Mouse (Mus musculus): ENCODE measurements at regions not wholly inside any gene's neighbourhood (a gene's known extent, or its start where the extent isn't known, plus 50 kb on each side); places are given as distances from the start of the nearest gene placed in this dataset.
"Not testable (repeated sequence)": the region's sequence is repeated elsewhere in the genome, so short reads cannot be mapped to it uniquely, and the experiment has no call there.

GRCm38 (mm10) chr2:8877855-8878254 lies 1003.2 kb upstream of the 4930412O13Rik start:
- intact Hi-C loops (cut with DNase I), result no loop called here

GRCm38 (mm10) chr2:8912417-8912816 lies 968.6 kb upstream of the 4930412O13Rik start:
- peak in 1 of 2 experiments; percentile 3 for DNase-seq
- intact Hi-C loops (cut with DNase I), result no loop called here

More at GRCm38 (mm10) chr2:8877855-8878254, 1003.2 kb upstream of the 4930412O13Rik start:
- DNase-seq, result no peak

- DNase-seq, result no peak
- intact Hi-C loops (cut with DNase I), result no loop called here
Measured at GRCm38 (mm10) chr2:8924856-8925255, 956.2 kb upstream of the 4930412O13Rik start.

GRCm38 (mm10) chr2:8941574-8941973 lies 939.5 kb upstream of the 4930412O13Rik start:
- intact Hi-C loops (cut with DNase I), result no loop called here
- DNase-seq, result no peak

- intact Hi-C loops (cut with DNase I), result no loop called here
- DNase-seq, result no peak
Measured at GRCm38 (mm10) chr2:8958938-8959337, 922.1 kb upstream of the 4930412O13Rik start.

GRCm38 (mm10) chr2:8964952-8965668 lies 915.9 kb upstream of the 4930412O13Rik start:
- intact Hi-C loops (cut with DNase I), result no loop called here
- no peak for DNase-seq

GRCm38 (mm10) chr2:8975635-8976034 lies 905.4 kb upstream of the 4930412O13Rik start:
- intact Hi-C loops (cut with DNase I), result no loop called here
- DNase-seq, result no peak

GRCm38 (mm10) chr2:9012326-9012725 lies 868.7 kb upstream of the 4930412O13Rik start:
- no peak for DNase-seq
- intact Hi-C loops (cut with DNase I), result no loop called here

- intact Hi-C loops (cut with DNase I), result no loop called here
- DNase-seq, result no peak
Measured at GRCm38 (mm10) chr2:9033079-9033478, 848.0 kb upstream of the 4930412O13Rik start.

- DNase-seq; intact Hi-C loops (cut with DNase I): not testable (repeated sequence)
Measured at GRCm38 (mm10) chr2:9042355-9042754, 838.7 kb upstream of the 4930412O13Rik start.

GRCm38 (mm10) chr2:9047980-9048379 lies 833.1 kb upstream of the 4930412O13Rik start:
- no peak for DNase-seq
- intact Hi-C loops (cut with DNase I), result no loop called here

- intact Hi-C loops (cut with DNase I), result no loop called here
- no peak for DNase-seq
Measured at GRCm38 (mm10) chr2:9073851-9074250, 807.2 kb upstream of the 4930412O13Rik start.

- no peak for DNase-seq
- intact Hi-C loops (cut with DNase I), result no loop called here
Measured at GRCm38 (mm10) chr2:9078158-9078557, 802.9 kb upstream of the 4930412O13Rik start.

- no peak for DNase-seq
- intact Hi-C loops (cut with DNase I), result no loop called here
Measured at GRCm38 (mm10) chr2:9081746-9082145, 799.3 kb upstream of the 4930412O13Rik start.

- DNase-seq, result no peak
- intact Hi-C loops (cut with DNase I), result no loop called here
Measured at GRCm38 (mm10) chr2:9095317-9095716, 785.7 kb upstream of the 4930412O13Rik start.

- intact Hi-C loops (cut with DNase I), result no loop called here
- DNase-seq, result no peak
Measured at GRCm38 (mm10) chr2:9116697-9117096, 764.4 kb upstream of the 4930412O13Rik start.

- DNase-seq, result no peak
- intact Hi-C loops (cut with DNase I), result no loop called here
Measured at GRCm38 (mm10) chr2:9117523-9117922, 763.5 kb upstream of the 4930412O13Rik start.

- intact Hi-C loops (cut with DNase I), result no loop called here
Measured at GRCm38 (mm10) chr2:9136963-9137362, 744.1 kb upstream of the 4930412O13Rik start.

GRCm38 (mm10) chr2:9141411-9141810 lies 739.6 kb upstream of the 4930412O13Rik start:
- DNase-seq, result no peak
- intact Hi-C loops (cut with DNase I), result no loop called here

More at GRCm38 (mm10) chr2:9136963-9137362, 744.1 kb upstream of the 4930412O13Rik start:
- no peak for DNase-seq

GRCm38 (mm10) chr2:9155604-9156003 lies 725.4 kb upstream of the 4930412O13Rik start:
- no peak for DNase-seq
- intact Hi-C loops (cut with DNase I), result no loop called here

GRCm38 (mm10) chr2:9160181-9160580 lies 720.9 kb upstream of the 4930412O13Rik start:
- intact Hi-C loops (cut with DNase I), result no loop called here
- DNase-seq, result no peak

- intact Hi-C loops (cut with DNase I), result no loop called here
- DNase-seq, result no peak
Measured at GRCm38 (mm10) chr2:9163819-9164560, 717.1 kb upstream of the 4930412O13Rik start.
